Mouse (Mus musculus) embryonic facial prominence, embryonic 12.5 days (tissue): Measurements from ENCODE around the gene Ybey. TPM values are rescaled to one million over a fixed set of nuclear protein-coding genes. Genes with fewer than 3 reads are reported as not detected.
A peak's percentile ranks its signal among the peaks of the same experiment; 100 is the strongest.

Source experiments
- ATAC-seq: fragments of 200-750 bp; cut with Nextera tagmentation; 2 replicates; pipeline ENCODE4 v1.8.0; 2017; ENCODE audit not compliant: insufficient number of reproducible peaks, insufficient read depth, low FRiP score, low TSS enrichment
- H3K27ac ChIP-seq: fragments of 300-500 bp; sonication (generic); 2 replicates; pipeline ENCODE4 v1.5.1; 2016; ENCODE audit warnings: mild to moderate bottlenecking
- H3K27me3 ChIP-seq: fragments of 300-500 bp; sonication (generic); 2 replicates; pipeline ENCODE4 v1.6.1; 2016; ENCODE audit warnings: mild to moderate bottlenecking, moderate library complexity
- H3K36me3 ChIP-seq: fragments of 300-500 bp; sonication (generic); 2 replicates; pipeline ENCODE4 v1.6.1; 2016; ENCODE audit warnings: mild to moderate bottlenecking
- H3K4me1 ChIP-seq: fragments of 300-500 bp; sonication (generic); 2 replicates; pipeline ENCODE4 v1.6.1; 2016
- H3K4me2 ChIP-seq: fragments of 300-500 bp; sonication (generic); replicated peaks from 2 replicates; pipeline ENCODE4 v1.6.1; 2016; ENCODE audit warnings: mild to moderate bottlenecking, moderate library complexity
- H3K4me3 ChIP-seq: fragments of 300-500 bp; sonication (generic); 2 replicates; pipeline ENCODE4 v1.5.1; 2016; ENCODE audit warnings: mild to moderate bottlenecking
- H3K9ac ChIP-seq: fragments of 300-500 bp; sonication (generic); 2 replicates; pipeline ENCODE4 v1.6.1; 2016; ENCODE audit warnings: mild to moderate bottlenecking, moderate library complexity
- H3K9me3 ChIP-seq: fragments of 300-500 bp; sonication (generic); 2 replicates; pipeline ENCODE4 v1.6.1; 2016; ENCODE audit warnings: mild to moderate bottlenecking, moderate library complexity
- WGBS: fragments of 180-500 bp; shearing (Covaris S2); methylation state at CpG from one replicate; pipeline ENCODE4 v1.1.7; 2016; 5-methylcytosine and 5-hydroxymethylcytosine counted together
- polyA plus RNA-seq: library from polyadenylated mRNA; unstranded; fragments of >200 nt; fragmentation: Nextera tagmentation; extraction: Ambion mirVana; gene quantifications from 2 replicates; pipeline ENCODE4 v1.2.1, GENCODE M21; 2016

Gene Ybey
- polyA plus RNA-seq, 1 experiment from 2014 or later = 9.1 TPM

GRCm38 (mm10) chr10:76440281-76440680, 28.6 kb downstream of the Ybey start, which contains the start of gene AC141477.1:
Gene AC141477.1, minus strand, starts transcription at chr10:76440444.
- no peak within 1 kb of the TSS for H3K9ac ChIP-seq
- H3K4me3 ChIP-seq = no peak within 1 kb of the TSS
- no peaks in the 10 kb centered on the region for H3K27me3 ChIP-seq
- WGBS = 93% methylated on average over 17 of the region's 17 CpGs
- peak within 1 kb of the TSS; percentile 71 for H3K4me2 ChIP-seq
- H3K27ac ChIP-seq = no peak within 1 kb of the TSS
- H3K36me3 ChIP-seq = peaks cover 41% of the 10 kb centered on the region
- H3K4me1 ChIP-seq = peaks cover 14% of the 10 kb centered on the region
- no peak for ATAC-seq
- H3K9me3 ChIP-seq = no peaks in the 10 kb centered on the region

- H3K4me2 ChIP-seq = no peak overlapping the region
- peaks cover 14% of the 10 kb centered on the region for H3K4me1 ChIP-seq
- H3K36me3 ChIP-seq = peaks cover 50% of the 10 kb centered on the region
- H3K27ac ChIP-seq = no peak overlapping the region
- no peaks in the 10 kb centered on the region for H3K9me3 ChIP-seq
- no peak overlapping the region for H3K9ac ChIP-seq
- no peak for ATAC-seq
- no peaks in the 10 kb centered on the region for H3K27me3 ChIP-seq
- no peak overlapping the region for H3K4me3 ChIP-seq
- WGBS = 92% methylated on average over 9 of the region's 9 CpGs
These were observed 29.6 kb downstream of the Ybey start for GRCm38 (mm10) chr10:76439107-76439890.

GRCm38 (mm10) chr10:76433925-76434324, 35.0 kb downstream of the Ybey start:
- no peaks in the 10 kb centered on the region for H3K9me3 ChIP-seq
- 89% methylated on average over 11 of the region's 11 CpGs for WGBS
- no peaks in the 10 kb centered on the region for H3K27me3 ChIP-seq
- H3K36me3 ChIP-seq = peaks cover 93% of the 10 kb centered on the region
- ATAC-seq = no peak
- no peak overlapping the region for H3K4me3 ChIP-seq
- no peak overlapping the region for H3K27ac ChIP-seq
- H3K4me2 ChIP-seq = no peak overlapping the region
- no peaks in the 10 kb centered on the region for H3K4me1 ChIP-seq
- no peak overlapping the region for H3K9ac ChIP-seq

GRCm38 (mm10) chr10:76425674-76426073, 43.2 kb downstream of the Ybey start:
- WGBS = 95% methylated on average over 7 of the region's 7 CpGs
- H3K9ac ChIP-seq = no peak overlapping the region
- ATAC-seq = no peak

GRCm38 (mm10) chr10:76416811-76417210, 52.1 kb downstream of the Ybey start:
- ATAC-seq = no peak
- Histone ChIP-seq H3K27me3 (no peaks in the 10 kb centered on the region), H3K9me3 (no peaks in the 10 kb centered on the region), H3K4me3 (no peak overlapping the region), H3K27ac (no peak overlapping the region), H3K36me3 (peaks cover 85% of the 10 kb centered on the region), H3K4me1 (no peaks in the 10 kb centered on the region), H3K4me2 (no peak overlapping the region), H3K9ac (no peak overlapping the region)
- 90% methylated on average over 12 of the region's 12 CpGs for WGBS

More at GRCm38 (mm10) chr10:76425674-76426073, 43.2 kb downstream of the Ybey start:
- Histone ChIP-seq H3K9me3 (no peaks in the 10 kb centered on the region), H3K4me2 (no peak overlapping the region), H3K27ac (no peak overlapping the region), H3K36me3 (peaks cover 93% of the 10 kb centered on the region), H3K4me3 (no peak overlapping the region), H3K4me1 (no peaks in the 10 kb centered on the region), H3K27me3 (no peaks in the 10 kb centered on the region)

Other genes starting within 250 kb of the Ybey start
- 69.4 and 75.0 TPM in 2 replicates for gene Prmt2, start 231.2 kb downstream of the Ybey start, polyA plus RNA-seq
- gene S100b, start 215.3 kb downstream of the Ybey start, polyA plus RNA-seq = 1.2 and 1.6 TPM in 2 replicates
- 12.5 and 14.9 TPM in 2 replicates for gene Dip2a, start 123.8 kb downstream of the Ybey start, polyA plus RNA-seq
- gene AC141477.1, start 28.7 kb downstream of the Ybey start, polyA plus RNA-seq = not detected in 2 replicates
- gene Pcnt, start 26.3 kb downstream of the Ybey start, polyA plus RNA-seq = 17.7 and 18.1 TPM in 2 replicates
- not detected in 2 replicates for gene 2610028H24Rik, start 20.0 kb downstream of the Ybey start, polyA plus RNA-seq
- gene Mcm3ap, start 187 bp downstream of the Ybey start, polyA plus RNA-seq = 80.0 and 81.8 TPM in 2 replicates
- 38.6 and 38.8 TPM in 2 replicates for gene Lss, start 62.5 kb upstream of the Ybey start, polyA plus RNA-seq
- not detected in 2 replicates for gene Spatc1l, start 93.2 kb upstream of the Ybey start, polyA plus RNA-seq
- 0.09 TPM in 1 of 2 replicates, not detected in the other for gene Ftcd, start 106.5 kb upstream of the Ybey start, polyA plus RNA-seq
- gene Col6a2, start 154.5 kb upstream of the Ybey start, polyA plus RNA-seq = 90.7 and 109 TPM in 2 replicates